Mouse (Mus musculus) liver, adult 10 weeks (tissue): ENCODE measurements around the gene Dvl1. TPM values are rescaled to one million over a fixed set of nuclear protein-coding genes. Genes with fewer than 3 reads are reported as not detected.

ENCODE experiments used
- polyA plus RNA-seq: library from polyadenylated mRNA; stranded (reverse); fragments of 350-450 nt; fragmentation: Illumina TruSeq; extraction: RNeasy Lipid Tissue Mini Kit (QIAGEN cat#74804); gene quantifications from one replicate; pipeline ENCODE4 v1.2.3, GENCODE M21; 2014; ENCODE audit warnings: low read depth, low replicate concordance

The Dvl1 gene
- 3.9 TPM for polyA plus RNA-seq

GRCm38 (mm10) chr4:155846871-155847578, at the start of gene Dvl1:
Dvl1 (plus strand) TSS chr4:155847402.

GRCm38 (mm10) chr4:155802741-155803339, 44.4 kb upstream of the Dvl1 start, which contains the start of gene Mrpl20:
Mrpl20 (plus strand) TSS chr4:155802878.

GRCm38 (mm10) chr4:155811929-155812664, 35.1 kb upstream of the Dvl1 start, which contains the start of gene Ccnl2:
Ccnl2 (plus strand) TSS chr4:155812489.

GRCm38 (mm10) chr4:155831205-155831766, 15.9 kb upstream of the Dvl1 start, which contains the start of gene Aurkaip1:
Aurkaip1 (plus strand) TSS chr4:155831272.

GRCm38 (mm10) chr4:155839483-155839910, 7.7 kb upstream of the Dvl1 start, which contains the start of gene Mxra8:
Mxra8 (plus strand) TSS chr4:155839680.

GRCm38 (mm10) chr4:155863001-155863400, 15.8 kb downstream of the Dvl1 start, which contains the start of gene Tas1r3:
Tas1r3 (minus strand) TSS chr4:155863362.

GRCm38 (mm10) chr4:155869317-155870033, 22.3 kb downstream of the Dvl1 start, which contains the start of the genes Cptp and Ints11:
Cptp (minus strand) TSS chr4:155869440.
Ints11 (plus strand) TSS chr4:155869546.

GRCm38 (mm10) chr4:155891551-155892001, 44.4 kb downstream of the Dvl1 start, which contains the start of the genes Pusl1 and Acap3:
Pusl1 (minus strand) TSS chr4:155891781.
Acap3 (plus strand) TSS chr4:155891822.

Other genes with a start within 250 kb of the Dvl1 start
- gene Slc35e2, start 246.0 kb upstream of the Dvl1 start, polyA plus RNA-seq: 30.8 TPM
- gene Cdk11b, start 222.5 kb upstream of the Dvl1 start, polyA plus RNA-seq: 28.7 TPM
- not detected for gene Gm10563, start 202.0 kb upstream of the Dvl1 start, polyA plus RNA-seq
- gene Mmp23, start 194.0 kb upstream of the Dvl1 start, polyA plus RNA-seq: 0.26 TPM
- 0.87 TPM for gene Mib2, start 178.2 kb upstream of the Dvl1 start, polyA plus RNA-seq
- not detected for gene Fndc10, start 153.1 kb upstream of the Dvl1 start, polyA plus RNA-seq
- gene Ssu72, start 142.6 kb upstream of the Dvl1 start, polyA plus RNA-seq: 50.5 TPM
- not detected for gene Tmem240, start 112.6 kb upstream of the Dvl1 start, polyA plus RNA-seq
- gene Atad3a, start 86.3 kb upstream of the Dvl1 start, polyA plus RNA-seq: 11.7 TPM
- 0.11 TPM for gene Vwa1, start 72.7 kb upstream of the Dvl1 start, polyA plus RNA-seq
- 1.9 TPM for gene Tmem88b, start 61.5 kb upstream of the Dvl1 start, polyA plus RNA-seq
- gene Ankrd65, start 57.0 kb upstream of the Dvl1 start, polyA plus RNA-seq: not detected
- 46.8 TPM for gene Mrpl20, start 44.5 kb upstream of the Dvl1 start, polyA plus RNA-seq
- gene Ccnl2, start 34.9 kb upstream of the Dvl1 start, polyA plus RNA-seq: 60.9 TPM
- 7.5 TPM for gene Aurkaip1, start 16.1 kb upstream of the Dvl1 start, polyA plus RNA-seq
- 11.4 TPM for gene Mxra8, start 7.7 kb upstream of the Dvl1 start, polyA plus RNA-seq
- gene Tas1r3, start 16.0 kb downstream of the Dvl1 start, polyA plus RNA-seq: not detected
- gene Cptp, start 22.0 kb downstream of the Dvl1 start, polyA plus RNA-seq: 5.9 TPM
- 2.7 TPM for gene Ints11, start 22.1 kb downstream of the Dvl1 start, polyA plus RNA-seq
- gene Pusl1, start 44.4 kb downstream of the Dvl1 start, polyA plus RNA-seq: 2.5 TPM
- 0.08 TPM for gene Acap3, start 44.4 kb downstream of the Dvl1 start, polyA plus RNA-seq
- gene Ube2j2, start 96.4 kb downstream of the Dvl1 start, polyA plus RNA-seq: 41.7 TPM
- gene C1qtnf12, start 114.9 kb downstream of the Dvl1 start, polyA plus RNA-seq: not detected
- gene B3galt6, start 145.2 kb downstream of the Dvl1 start, polyA plus RNA-seq: 1.3 TPM
- 98.4 TPM for gene Sdf4, start 145.5 kb downstream of the Dvl1 start, polyA plus RNA-seq
- gene Tnfrsf4, start 166.4 kb downstream of the Dvl1 start, polyA plus RNA-seq: not detected
- not detected for gene Tnfrsf18, start 178.8 kb downstream of the Dvl1 start, polyA plus RNA-seq
- not detected for gene Ttll10, start 212.0 kb downstream of the Dvl1 start, polyA plus RNA-seq